Mouse (Mus musculus) cerebellum, adult 2 months (tissue): Measurements from ENCODE around the gene Exosc2. TPM values are rescaled to one million over a fixed set of nuclear protein-coding genes. Genes with fewer than 3 reads are reported as not detected.

Experiments used
- DNase-seq, 2 experiments: peaks; one replicate each; pipeline ENCODE4 v3.0.0; 2021
- H3K27ac ChIP-seq: fragments of 200-500 bp; 2 replicates; pipeline ENCODE4 v1.5.1; 2012; ENCODE audit warnings: low read length, control low read depth, inconsistent platforms; ENCODE audit not compliant: insufficient read depth
- H3K27me3 ChIP-seq: fragments of 200-500 bp; 2 replicates; pipeline ENCODE4 v1.6.1; 2012; ENCODE audit warnings: inconsistent platforms, mild to moderate bottlenecking, low read length, moderate library complexity; ENCODE audit not compliant: control insufficient read depth, insufficient read depth
- H3K4me1 ChIP-seq: fragments of 200-500 bp; 2 replicates; pipeline ENCODE4 v1.6.1; 2011; ENCODE audit warnings: low read length; ENCODE audit not compliant: control insufficient read depth, insufficient read depth
- H3K4me3 ChIP-seq: fragments of 200-500 bp; replicated peaks from 2 replicates; pipeline ENCODE3; 2011; ENCODE audit warnings: mild to moderate bottlenecking, low read depth, low read length, control low read depth; ENCODE audit not compliant: insufficient read depth
- CTCF ChIP-seq: fragments of 200-500 bp; IDR thresholded peaks from 2 replicates; pipeline ENCODE4 v1.5.1; 2011; ENCODE audit warnings: low read depth, mild to moderate bottlenecking, control low read depth, low read length, moderate library complexity, borderline replicate concordance; ENCODE audit not compliant: insufficient read depth
- POLR2A ChIP-seq: fragments of 200-500 bp; IDR thresholded peaks from 2 replicates; pipeline ENCODE4 v1.6.1; 2011; ENCODE audit warnings: low read length, control low read depth, borderline replicate concordance; ENCODE audit not compliant: insufficient read depth
- WGBS: fragments of 180-500 bp; shearing (Covaris S2); methylation state at CpG from one replicate; pipeline ENCODE4 v1.1.7; 2018; 5-methylcytosine and 5-hydroxymethylcytosine counted together
- polyA plus RNA-seq: library from polyadenylated mRNA; depleted of rRNA; stranded (reverse); fragments of >200 nt; gene quantifications from 2 replicates; pipeline ENCODE4 v1.2.3, GENCODE M21; 2012

The Exosc2 gene
- polyA plus RNA-seq, 1 experiment: 26.8 TPM

DNA sequence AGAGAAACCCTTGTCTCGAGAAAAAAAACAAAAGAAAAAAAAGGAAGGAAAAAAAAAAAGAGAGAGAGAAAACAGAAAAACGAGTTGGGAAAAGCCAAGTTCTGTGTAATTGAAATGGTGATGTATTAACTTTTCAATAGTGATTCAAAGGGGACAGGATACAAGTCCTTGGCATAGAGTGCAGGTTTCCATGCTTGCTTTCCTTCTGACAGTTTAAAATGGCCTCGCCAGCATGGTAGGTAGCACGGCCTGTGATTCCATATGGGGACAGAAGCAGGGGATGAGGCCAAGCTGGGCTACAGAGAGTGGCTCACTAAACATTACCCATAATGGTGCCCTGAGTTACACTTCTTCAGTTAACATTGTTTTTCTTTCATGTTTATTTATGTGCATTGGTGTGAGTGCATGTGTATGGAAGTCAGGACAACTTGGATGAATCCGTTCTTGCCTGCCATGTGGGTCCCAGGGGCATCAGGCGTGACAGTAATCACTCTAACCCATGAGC is 11.3 kb downstream of the Exosc2 start:
- H3K4me3 ChIP-seq: no peak overlapping the region
- no peak overlapping the region for H3K27ac ChIP-seq
- H3K4me1 ChIP-seq: no peaks in the 10 kb centered on the region
- no peak for DNase-seq
- 81% methylated on average over 6 of the region's 6 CpGs for WGBS
- H3K27me3 ChIP-seq: no peaks in the 10 kb centered on the region
- no peak for TF ChIP-seq POLR2A
- no peak for TF ChIP-seq CTCF

DNA sequence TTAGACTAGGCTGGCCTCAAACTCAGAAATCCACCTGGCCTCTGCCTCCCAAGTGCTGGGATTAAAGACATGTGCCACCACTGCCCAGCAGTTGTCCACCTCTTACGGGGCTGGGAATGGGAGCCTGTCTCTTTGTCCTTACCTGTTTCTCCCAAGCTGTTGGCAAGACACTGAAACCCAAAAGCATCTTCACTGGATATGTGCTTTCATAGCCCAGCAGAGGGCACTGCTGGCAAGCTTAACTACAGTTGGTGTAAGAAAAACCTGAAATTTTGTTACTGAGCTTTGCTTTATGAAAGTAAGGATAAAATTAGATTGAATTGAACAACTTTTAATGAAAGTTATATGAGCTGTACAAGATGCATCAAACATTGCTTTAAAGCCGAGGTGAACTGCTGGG is 13.2 kb downstream of the Exosc2 start:
- Histone ChIP-seq H3K4me3 (no peak overlapping the region), H3K27me3 (no peaks in the 10 kb centered on the region), H3K4me1 (no peaks in the 10 kb centered on the region), H3K27ac (no peak overlapping the region)
- peak; percentile 58 to 62 for DNase-seq
- WGBS: 14% methylated on average over 2 of the region's 2 CpGs
- TF ChIP-seq POLR2A (no peak), CTCF (peak; percentile 65)

DNA sequence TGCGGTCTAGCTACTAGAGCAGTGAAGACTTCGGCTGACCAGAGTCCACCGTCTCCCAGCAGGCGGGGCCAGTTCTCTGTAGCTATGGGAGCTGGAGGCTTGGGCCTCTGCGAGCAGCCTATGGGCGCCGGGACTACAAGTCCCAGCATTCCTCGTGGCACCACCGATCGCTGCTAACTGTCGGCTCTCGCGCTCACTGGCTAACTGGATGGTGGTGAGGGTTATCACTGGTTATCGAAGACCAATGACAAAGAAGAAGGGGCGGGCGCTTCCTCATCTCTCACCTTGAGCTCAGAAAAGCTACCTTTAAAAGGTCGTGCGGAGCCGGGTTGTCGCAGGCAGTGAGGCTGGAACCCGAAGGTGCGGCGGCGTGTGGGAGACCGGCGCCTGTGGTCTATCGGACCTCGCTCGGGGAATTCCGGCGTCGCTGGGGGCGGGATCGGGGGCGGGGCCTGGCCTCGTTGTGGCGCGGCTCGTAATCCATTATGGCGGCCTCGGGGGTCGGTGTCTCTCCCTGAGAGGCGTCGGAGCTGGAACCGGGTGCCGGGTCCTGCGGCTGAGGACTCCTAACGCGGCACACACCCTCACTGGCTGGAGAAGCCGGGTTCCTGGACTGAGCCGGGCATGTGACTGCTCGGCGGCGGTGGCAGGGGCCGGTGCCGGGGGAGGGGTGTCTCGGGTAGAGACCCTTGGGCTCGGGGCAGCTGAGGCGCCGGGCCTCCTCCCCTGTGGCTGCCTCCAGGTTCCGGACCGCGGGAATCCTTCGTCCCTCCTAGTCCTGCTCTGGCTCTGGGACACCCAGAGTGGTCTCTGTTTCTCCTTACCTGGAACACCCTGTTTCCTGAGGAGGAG is 17.8 kb downstream of the Exosc2 start, which contains the start of gene Abl1:
Abl1 (plus strand) TSS at position 303 of the 852 bp plus-strand sequence.
- TF ChIP-seq CTCF: no peak; the same call in 1 of the 2 replicates
- peak; percentile 55; the same call in 1 of the 2 replicates for TF ChIP-seq POLR2A
- Histone ChIP-seq H3K27me3 (no peaks in the 10 kb centered on the region), H3K4me1 (0 out of 2 replicates have a peak, but pooled peaks cover 2% of the 10 kb centered on the region), H3K27ac (peak within 1 kb of the TSS; percentile 86), H3K4me3 (peak within 1 kb of the TSS; percentile 87)
- DNase-seq: peak; percentile 94 to 98
- WGBS: 1% methylated on average over 64 of the region's 64 CpGs

DNA sequence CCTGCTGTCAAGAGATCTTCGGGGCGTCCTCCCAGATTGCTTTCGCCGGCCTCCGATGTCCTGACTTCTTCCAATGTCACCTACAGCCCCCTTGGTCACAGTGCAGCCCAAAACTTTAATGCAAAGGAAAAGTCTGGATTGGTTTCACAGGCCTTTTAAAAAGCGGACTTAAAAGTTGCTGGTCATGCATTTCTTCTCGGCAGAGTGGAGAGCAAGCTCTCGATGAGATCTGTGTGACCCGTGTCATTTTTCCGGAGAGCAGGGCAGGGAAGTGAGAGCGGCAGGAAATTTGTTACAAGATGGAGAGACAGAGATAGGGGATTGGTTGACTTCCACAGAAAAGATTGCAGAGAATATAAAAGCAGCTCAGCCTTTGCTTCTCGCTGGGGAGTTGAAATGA is 18.5 kb downstream of the Exosc2 start:
- H3K27ac ChIP-seq: no peak overlapping the region
- no peaks in the 10 kb centered on the region for H3K27me3 ChIP-seq
- WGBS: under 1% methylated on average over 12 of the region's 12 CpGs
- peak overlapping the region; percentile 87 for H3K4me3 ChIP-seq
- H3K4me1 ChIP-seq: 0 out of 2 replicates have a peak, but pooled peaks cover 2% of the 10 kb centered on the region
- no peak for TF ChIP-seq CTCF
- DNase-seq: peak in 1 of 2 experiments; percentile 24

DNA sequence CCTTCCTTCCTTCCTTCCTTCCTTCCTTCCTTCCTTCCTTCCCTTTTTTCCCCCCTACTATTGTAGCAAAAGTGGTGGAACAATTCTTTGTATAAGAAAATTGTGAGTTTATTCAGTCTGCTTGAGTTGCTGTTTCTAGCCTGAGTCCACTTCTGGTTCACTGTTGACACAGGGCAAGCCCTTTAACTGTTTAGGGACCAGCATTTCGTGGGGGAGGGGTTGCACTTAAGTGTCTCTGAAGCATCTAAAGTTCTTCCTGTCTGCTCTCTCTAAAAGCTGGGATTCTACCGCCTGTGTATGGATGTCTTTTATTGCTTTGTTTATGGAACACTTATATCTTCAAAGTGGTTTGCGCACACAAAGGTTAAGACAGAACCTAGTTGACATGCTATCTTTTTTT is 19.5 kb downstream of the Exosc2 start:
- 57% methylated on average over 3 of the region's 3 CpGs for WGBS
- no peak for DNase-seq
- H3K27ac ChIP-seq: no peak overlapping the region
- H3K4me1 ChIP-seq: 0 out of 2 replicates have a peak, but pooled peaks cover 2% of the 10 kb centered on the region
- H3K27me3 ChIP-seq: no peaks in the 10 kb centered on the region
- no peak for TF ChIP-seq CTCF
- no peak for TF ChIP-seq POLR2A
- peak overlapping the region; percentile 15 for H3K4me3 ChIP-seq

DNA sequence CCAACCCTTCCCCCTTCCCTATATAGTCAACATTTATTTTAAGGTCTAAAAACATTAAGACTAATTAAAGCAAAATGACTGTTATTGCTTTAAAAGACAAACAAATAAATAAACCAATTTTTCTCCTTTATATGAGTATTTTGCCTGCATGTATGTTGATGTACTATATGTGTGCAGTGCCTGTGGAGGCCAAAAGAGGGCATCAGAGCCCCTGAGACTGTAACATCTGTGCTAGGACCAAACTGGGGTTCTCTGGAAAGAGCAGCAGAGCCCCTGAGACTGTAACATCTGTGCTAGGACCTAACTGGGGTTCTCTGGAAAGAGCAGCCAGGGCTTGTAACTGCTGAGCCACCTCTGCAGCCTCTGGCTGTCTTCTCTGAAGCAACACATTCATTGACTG is 27.7 kb downstream of the Exosc2 start:
- DNase-seq: no peak
- H3K4me1 ChIP-seq: no peaks in the 10 kb centered on the region
- no peak overlapping the region for H3K27ac ChIP-seq
- H3K27me3 ChIP-seq: no peaks in the 10 kb centered on the region
- H3K4me3 ChIP-seq: no peak overlapping the region
- TF ChIP-seq CTCF (0 out of 2 replicates have a peak, but pooled peaks have one; percentile 10), POLR2A (no peak)

DNA sequence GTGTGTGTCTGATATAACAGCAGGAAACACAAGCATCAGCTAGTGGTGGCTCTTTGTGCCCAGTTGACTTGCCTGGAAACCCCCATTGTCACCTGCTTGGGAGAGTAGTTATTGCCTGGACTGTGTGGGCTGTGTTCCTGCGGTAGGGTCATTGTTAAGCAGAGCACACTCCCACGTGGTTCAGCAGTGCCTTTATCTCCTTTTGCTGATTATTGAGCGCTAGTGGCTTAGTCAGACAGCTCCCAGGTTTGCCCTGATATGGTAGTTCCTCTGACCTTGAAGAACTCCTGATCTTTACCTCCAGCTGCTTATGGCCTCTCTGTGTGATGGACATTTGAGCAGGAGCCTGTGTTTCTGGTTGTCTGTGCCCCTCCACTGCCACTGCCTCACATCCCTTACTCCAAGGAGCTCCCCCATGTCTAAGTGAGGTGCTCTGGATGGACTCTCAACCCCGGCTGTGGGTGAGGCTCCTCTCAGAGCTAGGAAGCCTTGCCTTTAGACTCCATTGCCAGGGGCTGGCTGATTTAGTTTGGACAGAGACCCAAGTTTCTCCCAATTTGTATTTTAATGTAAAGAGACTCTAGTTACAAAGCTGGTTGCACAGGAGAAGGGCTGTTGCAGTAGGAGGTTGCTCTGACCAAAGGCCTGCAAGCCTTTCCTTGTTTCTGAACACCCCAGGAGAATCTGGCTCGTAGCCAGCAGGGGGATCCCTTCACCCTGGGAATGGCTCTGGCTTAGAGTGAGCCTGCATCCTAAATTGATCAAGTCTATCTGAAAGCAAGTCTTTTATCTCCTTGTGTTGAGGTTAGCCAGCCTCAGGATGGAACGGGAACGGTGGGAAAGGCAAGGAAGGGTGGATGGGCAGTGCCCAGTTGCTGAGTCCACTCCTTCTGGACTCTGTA is 30.3 kb downstream of the Exosc2 start:
- no peak for DNase-seq

More for the DNA sequence above, 30.3 kb downstream of the Exosc2 start:
- H3K27ac ChIP-seq: no peak overlapping the region
- no peaks in the 10 kb centered on the region for H3K27me3 ChIP-seq
- H3K4me1 ChIP-seq: peaks cover 3% of the 10 kb centered on the region
- 54% methylated on average over 7 of the region's 7 CpGs for WGBS
- no peak for TF ChIP-seq POLR2A
- TF ChIP-seq CTCF: no peak
- no peak overlapping the region for H3K4me3 ChIP-seq
